Mouse (Mus musculus) erythroblast, embryonic 14.5 days (primary cell): ENCODE results near the gene Casp7.

ENCODE experiments used
- GATA1 ChIP-seq: IDR thresholded peaks from 2 replicates; pipeline ENCODE4 v1.6.1; 2012; ENCODE audit warnings: low read length, inconsistent platforms, mixed read lengths
- TAL1 ChIP-seq: IDR thresholded peaks from 3 replicates; pipeline ENCODE4 v1.6.1; 2012; ENCODE audit warnings: low read length, inconsistent platforms, mixed read lengths

DNA sequence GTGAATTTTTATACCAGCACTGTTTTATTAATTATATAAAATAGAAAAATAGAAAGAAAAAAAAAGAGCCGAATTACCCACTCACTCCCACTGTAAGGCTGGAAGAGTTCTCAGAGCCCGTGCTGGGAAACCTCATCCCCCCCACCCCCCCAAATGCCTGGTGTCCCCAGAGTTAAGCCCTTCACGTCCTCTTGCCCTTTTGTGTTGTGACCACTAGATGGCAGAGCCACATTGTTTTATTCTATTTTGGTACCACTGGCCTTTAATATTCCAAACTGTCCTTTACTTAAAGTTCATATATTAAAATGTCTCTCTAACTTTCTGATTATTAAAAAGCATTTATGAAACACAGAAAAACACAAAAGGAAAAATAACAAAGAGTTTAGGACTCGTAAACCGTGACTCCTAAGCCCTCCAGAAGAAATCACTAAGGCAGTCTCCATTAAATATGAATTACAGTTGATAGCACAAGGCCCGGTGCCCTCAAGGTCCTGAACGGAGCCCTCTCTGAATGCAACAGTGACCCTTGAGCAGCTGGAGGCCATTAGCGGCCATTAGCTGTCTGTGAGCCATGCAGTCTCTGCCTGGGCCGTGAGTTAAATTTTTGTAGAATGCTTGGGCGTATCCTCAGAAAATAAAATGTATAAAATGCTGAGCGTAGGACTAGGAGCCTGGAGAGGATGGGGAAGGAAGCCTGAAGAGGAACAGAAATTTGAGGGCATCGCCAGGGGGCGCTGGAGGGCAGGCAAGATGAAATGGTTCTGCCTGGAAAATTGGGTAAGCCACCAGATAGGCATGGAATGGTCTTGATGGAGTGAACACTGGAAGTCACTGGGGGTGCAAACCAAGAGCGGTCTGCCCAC lies 25.8 kb downstream of the Casp7 start:
- TF ChIP-seq GATA1 (no peak), TAL1 (no peak)
